Mouse (Mus musculus): ENCODE data around the gene Slc36a3. TPM values are rescaled to one million over a fixed set of nuclear protein-coding genes. Genes with fewer than 3 reads are reported as not detected.
A peak's percentile ranks its signal among the peaks of the same experiment; 100 is the strongest.

Gene Slc36a3
- polyA plus RNA-seq, 1 experiment from 2014 or later: not detected

- WGBS (ENCODE audit: insufficient replicate concordance): 40% methylated on average over 3 of the region's 3 CpGs
- no peak overlapping the region for H3K27ac ChIP-seq (ENCODE audit: low read length)
- H3K9ac ChIP-seq (ENCODE audit: low read depth, low read length): no peak overlapping the region
- H3K4me3 ChIP-seq (ENCODE audit: low read depth, low read length): no peak overlapping the region
- H3K9me3 ChIP-seq (replicated peaks; ENCODE audit: control insufficient read depth, low read length): no peaks in the 10 kb centered on the region
- no peak overlapping the region for H3K4me2 ChIP-seq (ENCODE audit: low read depth, low read length)
- ATAC-seq (ENCODE audit: low read depth): no peak
- no peaks in the 10 kb centered on the region for H3K36me3 ChIP-seq (ENCODE audit: control insufficient read depth, insufficient read depth)
- no peaks in the 10 kb centered on the region; the same call in 1 of the 2 replicates for H3K4me1 ChIP-seq (ENCODE audit: control insufficient read depth, low read depth, low read length)
- H3K27me3 ChIP-seq (ENCODE audit: control insufficient read depth, insufficient read depth, low read depth, low read length): no peaks in the 10 kb centered on the region
These were observed 28.3 kb upstream of the Slc36a3 start for GRCm38 (mm10) chr11:55179856-55180255.

- ATAC-seq (ENCODE audit: low read depth): peak; percentile 65
- Histone ChIP-seq H3K4me2 (ENCODE audit: low read depth, low read length) (no peak overlapping the region), H3K4me1 (ENCODE audit: control insufficient read depth, low read depth, low read length) (no peaks in the 10 kb centered on the region; the same call in 1 of the 2 replicates), H3K9me3 (replicated peaks; ENCODE audit: control insufficient read depth, low read length) (no peaks in the 10 kb centered on the region), H3K4me3 (ENCODE audit: low read depth, low read length) (no peak overlapping the region), H3K27ac (ENCODE audit: low read length) (no peak overlapping the region), H3K27me3 (ENCODE audit: control insufficient read depth, insufficient read depth, low read depth, low read length) (no peaks in the 10 kb centered on the region), H3K36me3 (ENCODE audit: control insufficient read depth, insufficient read depth) (no peaks in the 10 kb centered on the region), H3K9ac (ENCODE audit: low read depth, low read length) (no peak overlapping the region)
- 60% methylated on average over 4 of the region's 4 CpGs for WGBS (ENCODE audit: insufficient replicate concordance)
These were observed 27.3 kb upstream of the Slc36a3 start for GRCm38 (mm10) chr11:55178830-55179229.

GRCm38 (mm10) chr11:55170501-55170900 lies 19.0 kb upstream of the Slc36a3 start:
- Histone ChIP-seq H3K36me3 (ENCODE audit: control insufficient read depth, insufficient read depth) (no peaks in the 10 kb centered on the region; the same call in 1 of the 2 replicates), H3K4me1 (ENCODE audit: control insufficient read depth, low read depth, low read length) (no peaks in the 10 kb centered on the region; the same call in none of the 2 replicates), H3K27ac (ENCODE audit: low read length) (no peak overlapping the region), H3K9me3 (replicated peaks; ENCODE audit: control insufficient read depth, low read length) (no peaks in the 10 kb centered on the region), H3K27me3 (ENCODE audit: control insufficient read depth, insufficient read depth, low read depth, low read length) (no peaks in the 10 kb centered on the region), H3K4me3 (ENCODE audit: low read depth, low read length) (no peak overlapping the region), H3K9ac (ENCODE audit: low read depth, low read length) (no peak overlapping the region), H3K4me2 (ENCODE audit: low read depth, low read length) (no peak overlapping the region)
- no peak for ATAC-seq (ENCODE audit: low read depth)
- 62% methylated on average over 4 of the region's 4 CpGs for WGBS (ENCODE audit: insufficient replicate concordance)

- no peak overlapping the region for H3K9ac ChIP-seq (ENCODE audit: low read depth, low read length)
- peak overlapping the region; percentile 56; the same call in 1 of the 2 replicates for H3K27ac ChIP-seq (ENCODE audit: low read length)
- H3K9me3 ChIP-seq (replicated peaks; ENCODE audit: control insufficient read depth, low read length): no peaks in the 10 kb centered on the region
- WGBS (ENCODE audit: insufficient replicate concordance): 68% methylated on average over 6 of the region's 6 CpGs
- no peaks in the 10 kb centered on the region; the same call in 1 of the 2 replicates for H3K36me3 ChIP-seq (ENCODE audit: control insufficient read depth, insufficient read depth)
- H3K4me2 ChIP-seq (ENCODE audit: low read depth, low read length): no peak overlapping the region
- ATAC-seq (ENCODE audit: low read depth): peak; percentile 68; the same call in 1 of the 2 replicates
- H3K4me3 ChIP-seq (ENCODE audit: low read depth, low read length): no peak overlapping the region
- no peaks in the 10 kb centered on the region; the same call in none of the 2 replicates for H3K4me1 ChIP-seq (ENCODE audit: control insufficient read depth, low read depth, low read length)
- H3K27me3 ChIP-seq (ENCODE audit: control insufficient read depth, insufficient read depth, low read depth, low read length): no peaks in the 10 kb centered on the region
These were observed 17.4 kb upstream of the Slc36a3 start for GRCm38 (mm10) chr11:55168914-55169313.

- no peak overlapping the region for H3K9ac ChIP-seq (ENCODE audit: low read depth, low read length)
- H3K4me1 ChIP-seq (ENCODE audit: control insufficient read depth, low read depth, low read length): no peaks in the 10 kb centered on the region; the same call in none of the 2 replicates
- H3K36me3 ChIP-seq (ENCODE audit: control insufficient read depth, insufficient read depth): no peaks in the 10 kb centered on the region; the same call in 1 of the 2 replicates
- H3K27ac ChIP-seq (ENCODE audit: low read length): peak overlapping the region; percentile 56; the same call in 1 of the 2 replicates
- no peaks in the 10 kb centered on the region for H3K27me3 ChIP-seq (ENCODE audit: control insufficient read depth, insufficient read depth, low read depth, low read length)
- no peaks in the 10 kb centered on the region for H3K9me3 ChIP-seq (replicated peaks; ENCODE audit: control insufficient read depth, low read length)
- no peak overlapping the region for H3K4me2 ChIP-seq (ENCODE audit: low read depth, low read length)
- ATAC-seq (ENCODE audit: low read depth): no peak
- 50% methylated on average over 4 of the region's 4 CpGs for WGBS (ENCODE audit: insufficient replicate concordance)
- H3K4me3 ChIP-seq (ENCODE audit: low read depth, low read length): no peak overlapping the region
These were observed 17.0 kb upstream of the Slc36a3 start for GRCm38 (mm10) chr11:55168504-55168903.

GRCm38 (mm10) chr11:55165748-55166147 lies 14.2 kb upstream of the Slc36a3 start:
- 55% methylated on average over 6 of the region's 7 CpGs for WGBS (ENCODE audit: insufficient replicate concordance)
- no peaks in the 10 kb centered on the region for H3K27me3 ChIP-seq (ENCODE audit: control insufficient read depth, insufficient read depth, low read depth, low read length)
- H3K9ac ChIP-seq (ENCODE audit: low read depth, low read length): no peak overlapping the region
- H3K27ac ChIP-seq (ENCODE audit: low read length): no peak overlapping the region
- H3K9me3 ChIP-seq (replicated peaks; ENCODE audit: control insufficient read depth, low read length): no peaks in the 10 kb centered on the region
- H3K36me3 ChIP-seq (ENCODE audit: control insufficient read depth, insufficient read depth): no peaks in the 10 kb centered on the region
- H3K4me2 ChIP-seq (ENCODE audit: low read depth, low read length): no peak overlapping the region
- no peak for ATAC-seq (ENCODE audit: low read depth)
- no peak overlapping the region for H3K4me3 ChIP-seq (ENCODE audit: low read depth, low read length)
- no peaks in the 10 kb centered on the region; the same call in none of the 2 replicates for H3K4me1 ChIP-seq (ENCODE audit: control insufficient read depth, low read depth, low read length)

GRCm38 (mm10) chr11:55164723-55165122 lies 13.2 kb upstream of the Slc36a3 start:
- Histone ChIP-seq H3K9ac (ENCODE audit: low read depth, low read length) (no peak overlapping the region), H3K36me3 (ENCODE audit: control insufficient read depth, insufficient read depth) (no peaks in the 10 kb centered on the region), H3K9me3 (replicated peaks; ENCODE audit: control insufficient read depth, low read length) (no peaks in the 10 kb centered on the region), H3K27ac (ENCODE audit: low read length) (no peak overlapping the region), H3K27me3 (ENCODE audit: control insufficient read depth, insufficient read depth, low read depth, low read length) (no peaks in the 10 kb centered on the region), H3K4me2 (ENCODE audit: low read depth, low read length) (no peak overlapping the region), H3K4me1 (ENCODE audit: control insufficient read depth, low read depth, low read length) (no peaks in the 10 kb centered on the region; the same call in none of the 2 replicates), H3K4me3 (ENCODE audit: low read depth, low read length) (no peak overlapping the region)
- 15% methylated on average over 3 of the region's 3 CpGs for WGBS (ENCODE audit: insufficient replicate concordance)
- no peak for ATAC-seq (ENCODE audit: low read depth)

- Histone ChIP-seq H3K36me3 (ENCODE audit: control insufficient read depth, insufficient read depth) (no peaks in the 10 kb centered on the region), H3K27ac (ENCODE audit: low read length) (no peak overlapping the region), H3K9ac (ENCODE audit: low read depth, low read length) (no peak overlapping the region), H3K4me3 (ENCODE audit: low read depth, low read length) (no peak overlapping the region), H3K27me3 (ENCODE audit: control insufficient read depth, insufficient read depth, low read depth, low read length) (no peaks in the 10 kb centered on the region), H3K4me2 (ENCODE audit: low read depth, low read length) (no peak overlapping the region), H3K9me3 (replicated peaks; ENCODE audit: control insufficient read depth, low read length) (no peaks in the 10 kb centered on the region), H3K4me1 (ENCODE audit: control insufficient read depth, low read depth, low read length) (no peaks in the 10 kb centered on the region)
- ATAC-seq (ENCODE audit: low read depth): 0 out of 2 replicates have a peak, but pooled peaks have one; percentile 19
- WGBS (ENCODE audit: insufficient replicate concordance): 35% methylated on average over 9 of the region's 9 CpGs
These were observed 11.2 kb upstream of the Slc36a3 start for GRCm38 (mm10) chr11:55162670-55163069.

GRCm38 (mm10) chr11:55158785-55159359 lies 7.4 kb upstream of the Slc36a3 start:
- Histone ChIP-seq H3K4me1 (ENCODE audit: control insufficient read depth, low read depth, low read length) (no peaks in the 10 kb centered on the region), H3K4me2 (ENCODE audit: low read depth, low read length) (no peak overlapping the region), H3K9me3 (replicated peaks; ENCODE audit: control insufficient read depth, low read length) (no peaks in the 10 kb centered on the region), H3K27me3 (ENCODE audit: control insufficient read depth, insufficient read depth, low read depth, low read length) (no peaks in the 10 kb centered on the region), H3K36me3 (ENCODE audit: control insufficient read depth, insufficient read depth) (no peaks in the 10 kb centered on the region), H3K9ac (ENCODE audit: low read depth, low read length) (no peak overlapping the region), H3K4me3 (ENCODE audit: low read depth, low read length) (no peak overlapping the region), H3K27ac (ENCODE audit: low read length) (no peak overlapping the region)
- WGBS (ENCODE audit: insufficient replicate concordance): 45% methylated on average over 13 of the region's 13 CpGs
- no peak for ATAC-seq (ENCODE audit: low read depth)
